ENCODE assay signal across 7 mouse cellular contexts in the genomic region with DNA sequence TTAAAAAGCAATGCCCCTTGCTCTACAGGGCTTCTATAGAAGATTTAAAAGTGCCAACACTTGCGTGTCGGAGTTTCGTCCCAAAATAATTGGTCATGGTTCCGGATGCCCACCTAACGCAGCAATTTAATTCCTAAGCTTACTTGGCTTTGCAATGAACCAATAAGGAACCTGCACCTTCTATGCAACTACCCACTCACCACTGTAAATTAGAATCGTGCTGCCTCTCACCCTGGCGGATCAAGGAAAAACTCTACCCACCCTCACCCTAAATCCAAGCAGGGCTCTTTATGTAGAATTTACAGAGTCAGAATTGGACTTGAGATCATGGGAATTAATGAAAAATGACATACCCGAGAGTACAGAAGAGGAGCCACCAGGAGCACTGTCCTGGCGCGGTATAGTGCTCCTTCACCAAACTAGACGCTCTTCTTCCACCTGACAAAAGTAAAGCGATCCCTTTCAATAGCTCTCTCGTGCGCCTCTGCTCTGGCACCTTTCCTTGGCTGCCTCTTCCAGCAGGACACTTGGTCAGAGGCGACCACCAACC. TPM values are rescaled to one million over a fixed set of nuclear protein-coding genes. Genes with fewer than 3 reads are reported as not detected.
A peak's percentile ranks its signal among the peaks of the same experiment; 100 is the strongest.
DNase-seq lines count a peak whose midpoint lies in the region; ATAC-seq lines count a peak whose summit lies in the region.

No protein-coding gene starts in this region.

- peak; percentile 69 for ATAC-seq in erythroid progenitor cell, adult 5-6 weeks (replicated peaks; ENCODE audit: low FRiP score, poor library complexity, severe bottlenecking)
- peak; percentile 44 for ATAC-seq in neural tube, embryonic 14.5 days (ENCODE audit: low read depth)

- no peaks in the 10 kb centered on the region for H3K9me3 ChIP-seq in limb, embryonic 10.5 days (replicated peaks)
- no peaks in the 10 kb centered on the region for H3K9me3 ChIP-seq in neural tube, embryonic 14.5 days (ENCODE audit: control insufficient read depth, low read length)

- WGBS in limb, embryonic 10.5 days, result 6% methylated on average over 15 of the region's 15 CpGs
- 4% methylated on average over 15 of the region's 15 CpGs for WGBS in neural tube, embryonic 14.5 days

- H3K36me3 ChIP-seq in limb, embryonic 10.5 days, result peaks cover 49% of the 10 kb centered on the region
- peaks cover 6% of the 10 kb centered on the region for H3K36me3 ChIP-seq in neural tube, embryonic 14.5 days (ENCODE audit: control insufficient read depth, insufficient read depth, low read length)

- peak overlapping the region; percentile 95 for H3K27ac ChIP-seq in limb, embryonic 10.5 days
- H3K27ac ChIP-seq in neural tube, embryonic 14.5 days (ENCODE audit: low read depth, low read length), result peak overlapping the region; percentile 93

- peak; percentile 3 for DNase-seq in right cerebral cortex, postnatal 4 days
- DNase-seq in right cerebral cortex, postnatal 25 days, result no peak
- no peak for DNase-seq in limb, embryonic 10.5 days (ENCODE audit: low spot score)
- no peak for DNase-seq in spleen, adult 18-20 months
- no peak for DNase-seq in cerebellum, adult 11-12 months

- peak overlapping the region; percentile 58 for H3K9ac ChIP-seq in neural tube, embryonic 14.5 days (replicated peaks; ENCODE audit: low read depth, low read length)

- peak overlapping the region; percentile 79 for H3K4me3 ChIP-seq in limb, embryonic 10.5 days
- H3K4me3 ChIP-seq in neural tube, embryonic 14.5 days (ENCODE audit: low read depth, low read length), result peak overlapping the region; percentile 89

- H3K4me2 ChIP-seq in neural tube, embryonic 14.5 days (ENCODE audit: low read depth, low read length), result peak overlapping the region; percentile 82

- peaks cover 18% of the 10 kb centered on the region for H3K4me1 ChIP-seq in limb, embryonic 10.5 days
- H3K4me1 ChIP-seq in neural tube, embryonic 14.5 days (ENCODE audit: control insufficient read depth, insufficient read depth, low read length), result peaks cover 13% of the 10 kb centered on the region

- H3K27me3 ChIP-seq in limb, embryonic 10.5 days (ENCODE audit: low read depth, poor library complexity, severe bottlenecking), result no peaks in the 10 kb centered on the region
- no peaks in the 10 kb centered on the region for H3K27me3 ChIP-seq in neural tube, embryonic 14.5 days (ENCODE audit: control insufficient read depth, insufficient read depth, low read length)

RNA-seq across cellular contexts. Expression of a gene that starts 0.4 kb away (rescaled TPM):
- 13.7 and 15.1 TPM in 2 replicates for total RNA-seq in erythroid progenitor cell, adult 5-6 weeks (2015; ENCODE audit: low replicate concordance)
- 13.1 and 23.3 TPM in 2 replicates for total RNA-seq in erythroid progenitor cell, adult 5-6 weeks (2017; ENCODE audit: low replicate concordance)
- polyA plus RNA-seq in limb, embryonic 10.5 days (2016; fragmentation: Nextera tagmentation; extraction: Ambion mirVana), result 71.7 and 74.6 TPM in 2 replicates
- 59.2 and 60.6 TPM in 2 replicates for polyA plus RNA-seq in neural tube, embryonic 14.5 days (2014; fragmentation: Nextera tagmentation; extraction: Ambion mirVana)

RNA-seq across cellular contexts. Expression of a gene that starts 0.4 kb away (rescaled TPM):
- total RNA-seq in erythroid progenitor cell, adult 5-6 weeks (2015; ENCODE audit: low replicate concordance), result 13.4 and 27.4 TPM in 2 replicates
- 17.8 and 24.6 TPM in 2 replicates for total RNA-seq in erythroid progenitor cell, adult 5-6 weeks (2017; ENCODE audit: low replicate concordance)
- 43.5 and 51.7 TPM in 2 replicates for polyA plus RNA-seq in limb, embryonic 10.5 days (2016; fragmentation: Nextera tagmentation; extraction: Ambion mirVana)
- 45.4 and 48.4 TPM in 2 replicates for polyA plus RNA-seq in neural tube, embryonic 14.5 days (2014; fragmentation: Nextera tagmentation; extraction: Ambion mirVana)

RNA-seq across cellular contexts. Expression of a gene that starts 41.2 kb away (rescaled TPM):
- 86.9 and 96.0 TPM in 2 replicates for total RNA-seq in erythroid progenitor cell, adult 5-6 weeks (2015; ENCODE audit: low replicate concordance)
- total RNA-seq in erythroid progenitor cell, adult 5-6 weeks (2017; ENCODE audit: low replicate concordance), result 210 and 262 TPM in 2 replicates
- polyA plus RNA-seq in limb, embryonic 10.5 days (2016; fragmentation: Nextera tagmentation; extraction: Ambion mirVana), result 272 and 290 TPM in 2 replicates
- polyA plus RNA-seq in neural tube, embryonic 14.5 days (2014; fragmentation: Nextera tagmentation; extraction: Ambion mirVana), result 73.8 and 111 TPM in 2 replicates

RNA-seq across cellular contexts. Expression of a gene that starts 45.9 kb away (rescaled TPM):
- total RNA-seq in erythroid progenitor cell, adult 5-6 weeks (2015; ENCODE audit: low replicate concordance), result 9.2 and 20.2 TPM in 2 replicates
- total RNA-seq in erythroid progenitor cell, adult 5-6 weeks (2017; ENCODE audit: low replicate concordance), result 6.9 and 15.9 TPM in 2 replicates
- 90.4 TPM in 2 replicates for polyA plus RNA-seq in limb, embryonic 10.5 days (2016; fragmentation: Nextera tagmentation; extraction: Ambion mirVana)
- polyA plus RNA-seq in neural tube, embryonic 14.5 days (2014; fragmentation: Nextera tagmentation; extraction: Ambion mirVana), result 65.2 and 71.2 TPM in 2 replicates

RNA-seq across cellular contexts. Expression of a gene that starts 53.0 kb away (rescaled TPM):
- total RNA-seq in erythroid progenitor cell, adult 5-6 weeks (2015; ENCODE audit: low replicate concordance), result 1.8 and 5.0 TPM in 2 replicates
- total RNA-seq in erythroid progenitor cell, adult 5-6 weeks (2017; ENCODE audit: low replicate concordance), result 3.9 and 15.0 TPM in 2 replicates
- polyA plus RNA-seq in limb, embryonic 10.5 days (2016; fragmentation: Nextera tagmentation; extraction: Ambion mirVana), result 11.5 and 15.5 TPM in 2 replicates
- 9.8 and 10.5 TPM in 2 replicates for polyA plus RNA-seq in neural tube, embryonic 14.5 days (2014; fragmentation: Nextera tagmentation; extraction: Ambion mirVana)
